Mouse (Mus musculus) spleen, adult 2 months (tissue): ENCODE measurements around the gene She. TPM values are rescaled to one million over a fixed set of nuclear protein-coding genes. Genes with fewer than 3 reads are reported as not detected.

ENCODE experiments used
- DNase-seq, 2 experiments: peaks; one replicate each; pipeline versions ENCODE4 v3.0.0 to v3.0.0-alpha.2; 2012 to 2021; ENCODE audit warnings: low spot score in 2 of 2, low read depth in 1 of 2
- H3K27ac ChIP-seq: fragments of 200-500 bp; 2 replicates; pipeline ENCODE4 v1.5.1; 2012; ENCODE audit warnings: low read length, inconsistent platforms; ENCODE audit not compliant: insufficient read depth
- H3K27me3 ChIP-seq: fragments of 200-500 bp; 2 replicates; pipeline ENCODE4 v1.6.1; 2012; ENCODE audit warnings: mild to moderate bottlenecking, moderate library complexity, low read length, inconsistent platforms; ENCODE audit not compliant: control insufficient read depth, insufficient read depth
- H3K36me3 ChIP-seq: fragments of 200-500 bp; 2 replicates; pipeline ENCODE4 v1.6.1; 2012; ENCODE audit warnings: mild to moderate bottlenecking, low read length, inconsistent platforms; ENCODE audit not compliant: control insufficient read depth, insufficient read depth
- H3K4me1 ChIP-seq: fragments of 200-500 bp; 2 replicates; pipeline ENCODE4 v1.6.1; 2011; ENCODE audit warnings: inconsistent platforms; ENCODE audit not compliant: control insufficient read depth, insufficient read depth, insufficient read length
- H3K4me3 ChIP-seq: fragments of 200-500 bp; 2 replicates; pipeline ENCODE4 v1.5.1; 2011; ENCODE audit warnings: mild to moderate bottlenecking, inconsistent platforms; ENCODE audit not compliant: insufficient read depth, insufficient read length; ENCODE audit errors: extremely low read depth
- CTCF ChIP-seq: fragments of 200-500 bp; IDR thresholded peaks from 2 replicates; pipeline ENCODE4 v1.5.1; 2011; ENCODE audit warnings: mild to moderate bottlenecking, inconsistent platforms; ENCODE audit not compliant: insufficient read depth, insufficient read length, insufficient replicate concordance; ENCODE audit errors: extremely low read depth
- POLR2A ChIP-seq: fragments of 200-500 bp; IDR thresholded peaks from 2 replicates; pipeline ENCODE4 v1.6.1; 2011; ENCODE audit warnings: low read depth, low read length, inconsistent platforms
- WGBS: fragments of 180-500 bp; shearing (Covaris S2); methylation state at CpG from one replicate; pipeline ENCODE4 v1.1.7; 2018; 5-methylcytosine and 5-hydroxymethylcytosine counted together
- polyA plus RNA-seq: library from polyadenylated mRNA; depleted of rRNA; stranded (reverse); fragments of >200 nt; gene quantifications from 2 replicates; pipeline ENCODE4 v1.2.3, GENCODE M21; 2012

Gene She
- polyA plus RNA-seq, 1 experiment = 1.1 TPM

GRCm38 (mm10) chr3:89865764-89866163 is 34.6 kb downstream of the She start:
- TF ChIP-seq POLR2A (no peak), CTCF (no peak)
- WGBS = 84% methylated on average over 4 of the region's 4 CpGs
- DNase-seq = no peak
- Histone ChIP-seq H3K4me1 (peaks cover 29% of the 10 kb centered on the region; the same call in 1 of the 2 replicates), H3K36me3 (no peaks in the 10 kb centered on the region), H3K27me3 (no peaks in the 10 kb centered on the region), H3K4me3 (no peak overlapping the region), H3K27ac (0 out of 2 replicates have a peak overlapping the region, but pooled peaks have one; percentile 33)

DNA sequence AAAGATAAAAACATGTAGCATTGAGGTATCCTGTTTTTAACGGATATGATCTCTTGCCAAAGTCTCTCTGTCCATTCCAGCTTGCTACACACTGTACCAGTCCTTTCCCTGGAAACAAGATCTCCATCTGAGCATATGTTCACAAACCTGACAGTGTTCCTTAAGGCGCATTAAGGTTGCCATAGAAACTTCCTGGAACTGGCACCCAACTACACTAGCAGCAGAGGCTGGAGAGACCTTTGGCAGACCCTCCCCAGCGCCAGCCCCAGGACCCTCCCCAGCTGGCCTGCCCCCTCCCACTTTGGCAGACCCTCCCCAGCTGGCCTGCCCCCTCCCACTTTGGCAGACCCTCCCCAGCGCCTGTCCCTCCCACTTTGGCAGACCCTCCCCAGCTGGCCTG is 36.5 kb downstream of the She start:
- H3K36me3 ChIP-seq = no peaks in the 10 kb centered on the region
- DNase-seq = no peak
- TF ChIP-seq POLR2A = no peak
- H3K4me3 ChIP-seq = no peak overlapping the region
- H3K4me1 ChIP-seq = peaks cover 28% of the 10 kb centered on the region; the same call in 1 of the 2 replicates
- no peak overlapping the region for H3K27ac ChIP-seq
- H3K27me3 ChIP-seq = no peaks in the 10 kb centered on the region
- 90% methylated on average over 4 of the region's 4 CpGs for WGBS

DNA sequence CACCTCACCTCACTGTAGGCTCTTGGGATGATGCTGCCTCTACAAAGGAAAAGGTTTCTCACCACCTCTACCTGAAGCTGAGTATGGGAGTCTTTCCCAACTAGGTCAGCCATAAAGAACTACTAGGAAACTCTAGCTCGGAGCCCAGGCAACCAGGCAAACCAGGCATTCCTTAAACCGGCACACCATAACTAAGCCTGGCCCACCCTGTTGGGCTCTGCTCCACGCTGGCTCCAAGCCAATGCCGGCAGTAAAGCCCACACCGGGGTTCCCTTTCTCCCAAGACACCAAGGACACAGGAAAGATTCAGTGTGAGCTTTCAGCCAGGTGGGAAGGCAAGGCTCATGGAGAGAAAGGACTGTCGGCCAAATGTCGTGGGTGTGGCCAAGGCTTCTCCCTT is 37.2 kb downstream of the She start:
- no peak for DNase-seq
- H3K4me1 ChIP-seq = peaks cover 28% of the 10 kb centered on the region; the same call in 1 of the 2 replicates
- no peak for TF ChIP-seq CTCF
- no peak for TF ChIP-seq POLR2A
- WGBS = 80% methylated on average over 7 of the region's 7 CpGs
- H3K4me3 ChIP-seq = no peak overlapping the region
- H3K27me3 ChIP-seq = no peaks in the 10 kb centered on the region
- H3K27ac ChIP-seq = peak overlapping the region; percentile 7; the same call in 1 of the 2 replicates
- no peaks in the 10 kb centered on the region for H3K36me3 ChIP-seq

- peak overlapping the region; percentile 33; the same call in 1 of the 2 replicates for H3K27ac ChIP-seq
Measured at GRCm38 (mm10) chr3:89868956-89869355, 37.8 kb downstream of the She start.

GRCm38 (mm10) chr3:89869556-89869955 is 38.4 kb downstream of the She start:
- Histone ChIP-seq H3K27me3 (no peaks in the 10 kb centered on the region), H3K36me3 (no peaks in the 10 kb centered on the region), H3K4me3 (no peak overlapping the region), H3K4me1 (peaks cover 24% of the 10 kb centered on the region; the same call in 1 of the 2 replicates), H3K27ac (peak overlapping the region; percentile 36)
- TF ChIP-seq POLR2A (no peak), CTCF (no peak)
- 18% methylated on average over 9 of the region's 9 CpGs for WGBS
- peak; percentile 41 to 57 for DNase-seq

More at GRCm38 (mm10) chr3:89868956-89869355, 37.8 kb downstream of the She start:
- H3K36me3 ChIP-seq = no peaks in the 10 kb centered on the region
- H3K4me3 ChIP-seq = no peak overlapping the region
- DNase-seq = no peak
- TF ChIP-seq CTCF (no peak), POLR2A (no peak)
- peaks cover 23% of the 10 kb centered on the region; the same call in 1 of the 2 replicates for H3K4me1 ChIP-seq
- 68% methylated on average over 9 of the region's 9 CpGs for WGBS
- H3K27me3 ChIP-seq = no peaks in the 10 kb centered on the region

DNA sequence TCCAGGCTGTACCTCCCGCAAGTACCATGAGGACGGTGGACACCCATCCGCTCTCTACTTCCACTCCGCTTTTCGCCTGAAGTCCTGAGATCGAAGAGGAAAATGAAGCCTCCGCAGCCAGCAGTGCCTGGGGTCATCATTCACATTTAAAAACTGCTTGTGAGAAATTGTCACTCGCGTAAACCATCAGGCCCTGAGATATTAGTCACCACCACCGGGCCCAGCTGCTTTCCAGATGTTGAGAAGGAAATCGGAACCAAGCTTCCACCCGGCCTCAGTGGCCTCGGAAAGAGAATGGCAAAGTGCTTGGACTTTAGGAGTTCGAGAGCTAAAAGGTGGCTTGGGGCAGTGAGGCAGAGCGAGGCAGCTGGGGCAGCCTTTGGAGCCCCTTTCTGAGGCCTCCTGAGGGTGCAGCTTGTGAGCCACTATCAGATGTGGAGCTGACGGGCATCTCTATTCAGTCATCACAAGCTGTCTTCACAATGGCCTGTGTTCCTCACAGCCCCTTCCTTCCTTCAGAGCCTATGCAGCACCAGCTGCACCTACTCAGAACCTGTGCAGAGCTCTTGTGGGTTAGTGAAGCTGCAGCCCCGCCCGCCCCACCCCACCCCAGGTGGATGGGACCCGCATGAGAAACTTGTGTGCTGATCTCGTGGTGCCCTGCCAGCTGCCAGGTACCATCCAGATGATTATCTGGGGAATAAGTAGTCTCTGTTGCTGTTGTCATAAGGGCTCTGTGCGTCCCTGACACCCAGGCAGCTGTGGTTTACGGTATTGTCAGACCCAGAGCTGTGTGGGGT is 39.5 kb downstream of the She start:
- H3K27ac ChIP-seq = peak overlapping the region; percentile 82
- peaks cover 18% of the 10 kb centered on the region; the same call in 1 of the 2 replicates for H3K4me1 ChIP-seq
- H3K27me3 ChIP-seq = no peaks in the 10 kb centered on the region
- 58% methylated on average over 22 of the region's 22 CpGs for WGBS
- H3K36me3 ChIP-seq = no peaks in the 10 kb centered on the region
- no peak overlapping the region for H3K4me3 ChIP-seq
- no peak for DNase-seq
- no peak for TF ChIP-seq POLR2A
- no peak for TF ChIP-seq CTCF
